Mouse (Mus musculus) neural tube, embryonic 14.5 days (tissue): ENCODE data around the gene Hist1h1b. TPM values are rescaled to one million over a fixed set of nuclear protein-coding genes. Genes with fewer than 3 reads are reported as not detected.
A peak's percentile ranks its signal among the peaks of the same experiment; 100 is the strongest.
"Not testable (repeated sequence)": the region's sequence is repeated elsewhere in the genome, so short reads cannot be mapped to it uniquely, and the experiment has no call there.

ENCODE experiments used
- ATAC-seq: fragments of 200-750 bp; cut with Nextera tagmentation; 2 replicates; pipeline ENCODE4 v1.8.0; 2017; ENCODE audit warnings: low read depth, mild to moderate bottlenecking, moderate TSS enrichment, moderate library complexity
- H3K27ac ChIP-seq: fragments of 300-500 bp; sonication (generic); 2 replicates; pipeline ENCODE4 v1.5.1; 2014; ENCODE audit warnings: low read depth, mild to moderate bottlenecking, control low read depth, low read length, moderate library complexity, mixed read lengths
- H3K27me3 ChIP-seq: fragments of 300-500 bp; sonication (generic); 2 replicates; pipeline ENCODE4 v1.6.1; 2014; ENCODE audit warnings: low read length; ENCODE audit not compliant: control insufficient read depth, insufficient read depth
- H3K36me3 ChIP-seq: fragments of 300-500 bp; sonication (generic); 2 replicates; pipeline ENCODE4 v1.6.1; 2014; ENCODE audit warnings: low read length, mixed read lengths; ENCODE audit not compliant: control insufficient read depth, insufficient read depth
- H3K4me1 ChIP-seq: fragments of 300-500 bp; sonication (generic); 2 replicates; pipeline ENCODE4 v1.6.1; 2014; ENCODE audit warnings: low read length; ENCODE audit not compliant: control insufficient read depth, insufficient read depth
- H3K4me2 ChIP-seq: fragments of 300-500 bp; sonication (generic); 2 replicates; pipeline ENCODE4 v1.6.1; 2014; ENCODE audit warnings: mild to moderate bottlenecking, low read depth, low read length, control low read depth
- H3K4me3 ChIP-seq: fragments of 300-500 bp; sonication (generic); 2 replicates; pipeline ENCODE4 v1.5.1; 2014; ENCODE audit warnings: low read depth, low read length, control low read depth, mixed read lengths
- H3K9ac ChIP-seq: fragments of 300-500 bp; sonication (generic); replicated peaks from 2 replicates; pipeline ENCODE4 v1.6.1; 2014; ENCODE audit warnings: low read depth, mild to moderate bottlenecking, control low read depth, low read length, mixed read lengths
- H3K9me3 ChIP-seq: fragments of 300-500 bp; sonication (generic); 2 replicates; pipeline ENCODE4 v1.6.1; 2016; ENCODE audit warnings: low read length; ENCODE audit not compliant: control insufficient read depth
- WGBS: fragments of 180-500 bp; shearing (Covaris S2); extraction: QIAGEN DNeasy Blood & Tissue Kit; methylation state at CpG from one replicate; pipeline ENCODE4 v1.1.7; 2014; 5-methylcytosine and 5-hydroxymethylcytosine counted together
- polyA plus RNA-seq: library from polyadenylated mRNA; unstranded; fragments of >200 nt; fragmentation: Nextera tagmentation; extraction: Ambion mirVana; gene quantifications from 2 replicates; pipeline ENCODE4 v1.2.1, GENCODE M21; 2014

Gene Hist1h1b
- polyA plus RNA-seq, 1 experiment from 2014 or later: 0.68 TPM

GRCm38 (mm10) chr13:21797163-21797562 is 16.7 kb upstream of the Hist1h1b start:
- not testable (repeated sequence) for H3K9me3 ChIP-seq, H3K4me2 ChIP-seq, H3K9ac ChIP-seq, H3K4me1 ChIP-seq, H3K4me3 ChIP-seq, H3K27ac ChIP-seq, ATAC-seq, H3K36me3 ChIP-seq, H3K27me3 ChIP-seq

GRCm38 (mm10) chr13:21795584-21795983 is 15.2 kb upstream of the Hist1h1b start:
- Histone ChIP-seq H3K4me3 (no peak overlapping the region), H3K9me3 (no peaks in the 10 kb centered on the region), H3K27ac (no peak overlapping the region), H3K4me1 (no peaks in the 10 kb centered on the region), H3K36me3 (no peaks in the 10 kb centered on the region), H3K27me3 (no peaks in the 10 kb centered on the region), H3K9ac (no peak overlapping the region), H3K4me2 (no peak overlapping the region)
- no peak for ATAC-seq
- 91% methylated on average over 7 of the region's 7 CpGs for WGBS

DNA sequence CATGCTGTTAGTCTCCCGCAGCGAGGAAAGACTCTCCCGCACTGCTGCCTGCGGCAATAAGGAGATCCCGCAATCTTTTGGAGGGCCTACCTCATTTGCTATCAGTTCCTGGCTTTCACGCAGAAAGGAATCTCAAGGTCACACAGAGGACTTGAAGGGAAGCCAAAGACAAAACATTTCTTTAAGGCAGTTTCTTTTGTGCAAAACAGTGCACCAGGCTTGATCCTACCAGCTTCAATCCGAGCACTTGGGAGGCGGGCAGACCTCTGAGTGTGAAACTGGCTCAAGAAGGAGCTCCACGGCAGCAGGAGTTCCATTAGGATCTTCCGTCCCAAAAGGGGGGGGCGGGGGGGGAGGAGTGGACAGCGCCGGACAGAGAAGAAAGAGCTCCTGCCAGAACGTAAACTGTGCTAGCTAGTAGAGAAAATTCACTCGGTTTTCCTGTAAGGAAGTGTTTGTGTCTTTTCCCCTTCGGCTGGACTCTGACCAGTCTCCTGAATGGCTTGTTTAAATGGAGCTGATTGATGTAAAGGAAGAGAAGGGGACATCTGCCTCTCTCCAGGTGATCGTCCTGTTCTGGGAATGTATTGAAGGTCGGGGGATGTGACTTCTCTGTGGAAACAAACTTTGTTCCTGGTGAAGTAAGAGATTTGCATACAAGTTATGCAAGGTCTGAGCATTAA is 10.3 kb upstream of the Hist1h1b start:
- no peak overlapping the region for H3K4me3 ChIP-seq
- peaks cover 12% of the 10 kb centered on the region for H3K4me1 ChIP-seq
- no peak overlapping the region for H3K9ac ChIP-seq
- no peak overlapping the region for H3K27ac ChIP-seq
- H3K27me3 ChIP-seq: no peaks in the 10 kb centered on the region
- H3K9me3 ChIP-seq: no peaks in the 10 kb centered on the region
- ATAC-seq: no peak
- H3K36me3 ChIP-seq: no peaks in the 10 kb centered on the region
- 7% methylated on average over 17 of the region's 18 CpGs for WGBS
- peak overlapping the region; percentile 40 for H3K4me2 ChIP-seq

- Histone ChIP-seq H3K27ac (no peak overlapping the region), H3K36me3 (no peaks in the 10 kb centered on the region), H3K27me3 (no peaks in the 10 kb centered on the region), H3K4me1 (peaks cover 12% of the 10 kb centered on the region), H3K4me2 (no peak overlapping the region), H3K9me3 (no peaks in the 10 kb centered on the region), H3K9ac (no peak overlapping the region), H3K4me3 (no peak overlapping the region)
- 57% methylated on average over 6 of the region's 6 CpGs for WGBS
- no peak for ATAC-seq
Measured at GRCm38 (mm10) chr13:21789925-21790324, 9.5 kb upstream of the Hist1h1b start.

DNA sequence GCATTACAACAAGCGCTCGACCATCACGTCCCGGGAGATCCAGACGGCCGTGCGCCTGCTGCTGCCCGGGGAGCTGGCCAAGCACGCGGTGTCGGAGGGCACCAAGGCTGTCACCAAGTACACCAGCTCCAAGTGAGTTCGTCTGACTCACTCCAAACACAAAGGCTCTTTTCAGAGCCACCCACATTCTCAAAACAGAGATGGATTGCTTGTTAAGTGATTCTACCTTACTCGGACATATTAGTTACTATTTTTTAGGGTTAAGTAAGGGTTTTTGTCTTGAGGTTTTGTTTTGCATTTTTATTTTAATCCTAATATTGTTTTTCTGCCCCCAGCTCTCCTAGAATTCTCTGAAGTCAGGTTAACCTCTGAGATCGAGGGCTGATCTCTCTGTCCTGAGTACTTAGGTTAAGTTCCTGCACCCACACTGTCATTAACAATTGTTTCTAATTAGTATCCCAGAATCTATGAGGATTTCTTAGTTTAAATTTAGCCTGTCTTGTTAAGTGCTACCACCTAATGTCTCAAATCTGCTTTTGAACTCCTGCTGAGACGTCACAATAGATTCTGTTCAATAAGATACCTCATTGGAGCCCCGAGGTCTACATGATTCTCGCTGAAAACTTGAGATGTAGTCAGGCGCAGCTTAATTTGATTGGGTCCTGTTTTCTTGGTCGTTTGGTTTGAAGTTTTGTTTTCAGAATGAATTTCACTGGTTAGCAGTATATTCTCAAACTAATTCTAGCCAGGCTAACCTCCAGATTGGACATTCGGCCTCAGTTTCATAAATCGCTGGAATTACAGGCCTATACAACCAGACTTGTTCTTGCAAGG is 7.6 kb upstream of the Hist1h1b start:
- no peaks in the 10 kb centered on the region for H3K36me3 ChIP-seq
- peaks cover 16% of the 10 kb centered on the region for H3K4me1 ChIP-seq
- peak overlapping the region; percentile 29 for H3K4me3 ChIP-seq
- H3K9me3 ChIP-seq: no peaks in the 10 kb centered on the region
- 12% methylated on average over 14 of the region's 21 CpGs for WGBS
- peak overlapping the region; percentile 56 for H3K4me2 ChIP-seq
- peak; percentile 29; the same call in 1 of the 2 replicates for ATAC-seq
- peak overlapping the region; percentile 5; the same call in 1 of the 2 replicates for H3K27ac ChIP-seq
- no peak overlapping the region for H3K9ac ChIP-seq
- H3K27me3 ChIP-seq: no peaks in the 10 kb centered on the region

- H3K27me3 ChIP-seq, H3K36me3 ChIP-seq, H3K9ac ChIP-seq, H3K9me3 ChIP-seq: not testable (repeated sequence)
- Histone ChIP-seq H3K4me3 (peak within 1 kb of the TSS; percentile 29), H3K4me1 (peaks cover 23% of the 10 kb centered on the region), H3K27ac (peak within 1 kb of the TSS; percentile 52), H3K4me2 (peak within 1 kb of the TSS; percentile 56)
- ATAC-seq: peak; percentile 95
- WGBS: under 1% methylated on average over 35 of the region's 63 CpGs
Measured at GRCm38 (mm10) chr13:21786899-21787629, 6.6 kb upstream of the Hist1h1b start, which contains the start of the genes Hist1h2an and Hist1h2bp. Gene Hist1h2an (minus strand): TSS chr13:21787218. Gene Hist1h2bp (plus strand): TSS chr13:21787461.

GRCm38 (mm10) chr13:21786189-21786898 is 5.9 kb upstream of the Hist1h1b start:
- H3K27ac ChIP-seq: no peak overlapping the region
- peak overlapping the region; percentile 56 for H3K4me2 ChIP-seq
- no peaks in the 10 kb centered on the region for H3K27me3 ChIP-seq
- ATAC-seq: no peak
- WGBS: 3% methylated on average over 8 of the region's 8 CpGs
- H3K9ac ChIP-seq: no peak overlapping the region
- H3K9me3 ChIP-seq: no peaks in the 10 kb centered on the region
- no peaks in the 10 kb centered on the region for H3K36me3 ChIP-seq
- H3K4me3 ChIP-seq: peak overlapping the region; percentile 29
- peaks cover 23% of the 10 kb centered on the region for H3K4me1 ChIP-seq

DNA sequence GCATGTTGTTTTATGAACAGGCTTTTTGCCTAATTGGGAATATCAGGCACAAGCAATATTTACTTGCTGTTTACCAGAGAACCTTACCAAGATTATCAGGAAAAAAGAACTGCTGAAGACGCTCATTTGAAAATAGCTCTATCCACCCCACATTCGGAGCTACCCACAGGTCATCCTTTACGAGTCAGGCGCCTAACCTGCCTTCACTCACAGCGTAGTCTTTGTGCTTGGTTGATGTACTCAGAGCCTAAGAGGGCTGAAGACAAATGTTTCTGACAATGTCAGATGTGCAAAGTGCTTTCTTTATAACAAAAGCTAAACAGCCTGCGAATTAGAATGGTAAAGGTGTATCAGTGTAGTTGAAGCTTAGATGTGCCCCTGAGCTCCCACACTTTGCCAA is 3.9 kb upstream of the Hist1h1b start:
- ATAC-seq: no peak
- no peaks in the 10 kb centered on the region for H3K27me3 ChIP-seq
- no peaks in the 10 kb centered on the region for H3K9me3 ChIP-seq
- H3K27ac ChIP-seq: no peak overlapping the region
- peaks cover 31% of the 10 kb centered on the region for H3K4me1 ChIP-seq
- no peak overlapping the region for H3K4me2 ChIP-seq
- WGBS: 12% methylated on average over 6 of the region's 6 CpGs
- H3K36me3 ChIP-seq: no peaks in the 10 kb centered on the region
- no peak overlapping the region for H3K4me3 ChIP-seq
- H3K9ac ChIP-seq: no peak overlapping the region
